Mouse (Mus musculus) E14TG2a.4 (cell line): Measurements from ENCODE around the gene Olfr792.

Experiments used
- CTCF ChIP-seq: conservative IDR thresholded peaks from 2 replicates; pipeline ENCODE4 v1.5.1; 2014; ENCODE audit warnings: low read length
- NANOG ChIP-seq: IDR thresholded peaks from 2 replicates; pipeline ENCODE4 v1.6.1; 2014; ENCODE audit warnings: borderline replicate concordance, low read length, mixed read lengths
- POU5F1 ChIP-seq: IDR thresholded peaks from 2 replicates; pipeline ENCODE4 v1.6.1; 2014; ENCODE audit warnings: low read length, borderline replicate concordance

DNA sequence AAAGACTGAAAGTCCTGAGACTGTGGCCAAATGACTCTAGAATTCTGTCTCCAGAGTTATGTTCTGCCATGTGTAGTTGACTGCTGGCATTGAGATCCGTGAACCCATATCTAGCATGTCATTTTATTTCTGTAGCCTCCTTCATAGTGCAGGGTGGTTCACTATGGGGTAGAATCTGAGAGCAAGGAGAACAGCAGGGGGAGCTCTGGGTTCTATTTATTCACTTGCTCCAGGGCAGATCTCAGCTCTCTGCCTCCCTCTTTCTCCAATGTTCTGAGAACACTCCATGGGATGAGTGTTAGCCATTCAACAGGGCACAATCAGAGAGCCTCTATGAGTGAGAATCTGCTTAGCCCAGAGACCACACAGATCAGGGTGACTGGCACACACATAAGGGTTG is 10.4 kb downstream of the Olfr792 start:
- TF ChIP-seq CTCF (peak; percentile 28; the same call in 1 of the 2 replicates), POU5F1 (no peak), NANOG (no peak)
